Mouse (Mus musculus): ENCODE measurements around the gene Gm38100.

The Gm38100 gene

GRCm38 (mm10) chr1:175920029-175920428 is at the start of gene Gm38100:
TSS of gene Gm38100 (plus strand) at chr1:175920329.
- no peak for DNase-seq

GRCm38 (mm10) chr1:175870716-175871115 is 49.4 kb upstream of the Gm38100 start:
- DNase-seq, result no peak

- DNase-seq, result peak; percentile 26
Measured at GRCm38 (mm10) chr1:175872028-175872816, 47.9 kb upstream of the Gm38100 start.

GRCm38 (mm10) chr1:175880453-175881296 is 39.5 kb upstream of the Gm38100 start, which contains the start of gene Exo1:
TSS of gene Exo1 (plus strand) at chr1:175880581.
- DNase-seq, result peak; percentile 93

- DNase-seq, result peak; percentile 39
Measured at GRCm38 (mm10) chr1:175883398-175883797, 36.7 kb upstream of the Gm38100 start.

- no peak for DNase-seq
Measured at GRCm38 (mm10) chr1:175893263-175893662, 26.9 kb upstream of the Gm38100 start.

- no peak for DNase-seq
Measured at GRCm38 (mm10) chr1:175893726-175894125, 26.4 kb upstream of the Gm38100 start.

GRCm38 (mm10) chr1:175911207-175911606 is 8.9 kb upstream of the Gm38100 start:
- DNase-seq, result no peak

- DNase-seq, result no peak
Measured at GRCm38 (mm10) chr1:175912038-175912437, 8.1 kb upstream of the Gm38100 start.

GRCm38 (mm10) chr1:175913728-175914303 is 6.3 kb upstream of the Gm38100 start:
- no peak for DNase-seq

GRCm38 (mm10) chr1:175921091-175921490 is 962 bp downstream of the Gm38100 start:
- DNase-seq, result no peak

GRCm38 (mm10) chr1:175923848-175924787 is 4.0 kb downstream of the Gm38100 start:
- DNase-seq, result peak; percentile 85

GRCm38 (mm10) chr1:175931391-175931790 is 11.3 kb downstream of the Gm38100 start:
- DNase-seq, result no peak

- DNase-seq, result peak; percentile 79
Measured at GRCm38 (mm10) chr1:175936282-175936737, 16.2 kb downstream of the Gm38100 start.

GRCm38 (mm10) chr1:175938731-175939130 is 18.6 kb downstream of the Gm38100 start:
- no peak for DNase-seq

GRCm38 (mm10) chr1:175943168-175943567 is 23.0 kb downstream of the Gm38100 start:
- DNase-seq, result no peak

GRCm38 (mm10) chr1:175946718-175947315 is 26.7 kb downstream of the Gm38100 start:
- DNase-seq, result no peak

- DNase-seq, result no peak
Measured at GRCm38 (mm10) chr1:175950421-175950820, 30.3 kb downstream of the Gm38100 start.

GRCm38 (mm10) chr1:175950851-175951250 is 30.7 kb downstream of the Gm38100 start:
- no peak for DNase-seq

GRCm38 (mm10) chr1:175961786-175962185 is 41.7 kb downstream of the Gm38100 start:
- DNase-seq, result no peak

- no peak for DNase-seq
Measured at GRCm38 (mm10) chr1:175967004-175967745, 47.0 kb downstream of the Gm38100 start.

Measured in kidney, postnatal 10 days (tissue).